Mouse (Mus musculus): ENCODE results near the gene Wrnip1.

GRCm38 (mm10) chr13:32783816-32784215 is 18.0 kb upstream of the Wrnip1 start, which contains the start of gene Mylk4:
- TF ChIP-seq CTCF (conservative IDR thresholded peaks at IDR 0.05; ENCODE audit: low read length) (no peak), POU5F1 (IDR thresholded peaks at IDR 0.05; ENCODE audit: borderline replicate concordance, low read length) (no peak)

Data from E14TG2a.4 (cell line).